Mouse (Mus musculus): ENCODE measurements around the gene Fgfr1op. TPM values are rescaled to one million over a fixed set of nuclear protein-coding genes. Genes with fewer than 3 reads are reported as not detected.

The Fgfr1op gene
- total RNA-seq, 2 experiments from 2014 or later, result 12.3 to 13.8 TPM

DNA sequence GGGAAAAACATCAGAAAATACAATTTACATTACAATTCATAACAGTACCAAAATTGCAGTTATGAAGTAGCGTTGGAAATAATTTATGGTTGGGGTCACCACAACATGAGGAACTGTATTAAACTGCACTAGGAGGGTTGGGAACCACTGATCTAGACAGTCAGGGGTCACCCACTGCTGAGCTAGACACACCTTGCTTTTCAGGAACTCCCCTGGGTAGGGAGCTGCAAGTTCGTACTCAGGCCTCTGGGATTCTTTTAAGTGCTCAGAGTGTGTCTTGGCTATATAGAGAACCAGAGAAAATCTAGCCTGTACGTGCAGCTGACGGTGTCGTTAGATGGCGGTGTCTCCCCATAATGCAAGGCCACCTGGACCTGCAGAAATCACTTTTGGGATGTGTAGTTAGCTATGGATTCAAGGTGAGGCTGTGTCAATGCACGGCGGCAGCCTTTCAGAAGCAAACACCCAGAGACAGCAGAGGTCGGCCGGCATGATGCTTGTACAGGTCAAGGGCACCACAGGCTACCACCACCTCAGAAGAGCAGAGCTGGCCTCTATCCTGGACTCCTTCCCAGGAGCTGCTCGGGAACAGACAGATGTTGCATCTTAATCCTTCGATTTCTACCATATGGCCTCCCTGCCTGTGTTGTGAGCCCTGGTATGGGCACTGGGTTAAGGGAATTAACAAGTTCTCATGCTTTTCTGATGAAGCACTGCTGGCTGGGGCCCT lies 49.9 kb downstream of the Fgfr1op start:
- no peak for DNase-seq (ENCODE audit: low spot score)
- intact Hi-C loops (cut with DNase I), result no loop called here

DNA sequence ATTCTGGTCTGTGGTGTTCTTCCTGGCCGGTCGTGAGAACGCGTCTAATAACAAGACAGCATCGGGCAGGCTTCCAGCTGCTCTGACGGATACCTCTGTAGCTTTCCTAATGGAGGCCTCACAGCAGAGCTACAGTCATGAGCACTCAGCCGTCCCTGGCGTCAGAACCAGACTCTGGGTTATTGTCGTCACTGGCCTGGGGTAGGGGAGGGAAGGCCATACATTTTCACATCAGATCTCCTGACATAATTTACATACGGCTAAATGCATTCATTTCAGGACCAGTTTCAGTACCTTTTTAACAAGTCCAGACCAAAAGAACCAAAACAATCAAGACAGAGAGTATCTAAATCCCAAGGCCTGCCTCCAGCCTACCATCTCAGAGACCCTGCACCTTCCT lies 57.9 kb downstream of the Fgfr1op start:
- no peak for DNase-seq (ENCODE audit: low spot score)
- intact Hi-C loops (cut with DNase I), result no loop called here

DNA sequence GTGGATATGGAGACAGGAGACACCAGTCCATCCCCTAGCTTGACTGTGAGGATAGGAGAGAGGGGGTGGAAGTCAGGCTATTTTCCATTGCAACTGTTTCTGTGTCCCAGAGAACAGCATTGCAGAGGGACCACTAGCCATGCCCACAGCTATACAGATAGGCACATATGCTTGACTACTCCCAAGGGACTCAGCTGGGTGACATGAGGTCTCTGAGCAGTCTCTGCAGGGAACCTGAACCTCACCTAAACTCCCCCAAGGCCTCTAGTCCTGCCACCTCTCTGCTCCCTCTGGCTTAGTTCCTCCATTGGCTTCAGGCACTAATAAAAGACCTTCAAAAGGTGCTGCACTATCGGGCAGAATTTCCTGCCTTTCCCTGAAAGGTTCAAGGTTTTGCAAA lies 58.8 kb downstream of the Fgfr1op start:
- no peak for DNase-seq (ENCODE audit: low spot score)
- intact Hi-C loops (cut with DNase I), result no loop called here

DNA sequence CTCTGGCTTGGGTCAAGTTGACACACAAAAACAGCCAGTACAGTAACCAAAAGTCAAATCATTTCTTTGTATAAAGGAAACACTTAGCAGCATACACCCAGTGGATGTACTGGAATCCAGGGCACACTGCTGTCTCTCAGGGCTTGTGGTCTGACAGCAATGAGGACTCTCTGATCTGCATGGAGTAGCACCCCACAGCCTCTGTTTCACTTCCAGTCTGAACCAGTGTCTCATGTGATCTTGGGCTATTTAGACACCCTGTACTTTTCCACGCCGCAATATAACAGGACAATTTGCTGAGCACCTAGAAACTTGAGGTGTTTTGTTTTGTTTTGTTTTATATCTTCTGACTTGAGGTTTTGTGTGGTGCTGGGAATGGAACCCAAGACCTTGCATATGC lies 59.9 kb downstream of the Fgfr1op start:
- intact Hi-C loops (cut with DNase I), result no loop called here
- DNase-seq (ENCODE audit: low spot score), result no peak

DNA sequence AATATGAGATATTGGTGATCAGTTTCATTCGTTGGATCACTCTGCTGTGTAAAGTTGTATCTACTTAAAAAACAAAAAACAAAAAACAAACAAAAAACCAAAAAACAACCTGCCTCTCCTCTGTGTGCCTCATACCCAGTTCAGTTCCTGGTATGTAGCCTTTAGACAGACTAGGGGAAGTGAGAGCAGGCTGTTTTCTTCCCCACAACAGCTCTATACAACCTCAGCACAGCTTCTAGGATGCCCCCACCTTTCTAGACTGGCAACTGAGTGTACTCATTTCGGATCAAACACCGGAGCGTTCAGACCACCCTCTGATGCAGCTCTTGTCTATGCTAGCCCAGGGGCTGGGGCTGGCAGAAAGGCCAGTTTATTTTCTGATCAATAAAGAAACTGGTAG lies 60.4 kb downstream of the Fgfr1op start:
- intact Hi-C loops (cut with DNase I), result no loop called here
- DNase-seq (ENCODE audit: low spot score), result no peak

DNA sequence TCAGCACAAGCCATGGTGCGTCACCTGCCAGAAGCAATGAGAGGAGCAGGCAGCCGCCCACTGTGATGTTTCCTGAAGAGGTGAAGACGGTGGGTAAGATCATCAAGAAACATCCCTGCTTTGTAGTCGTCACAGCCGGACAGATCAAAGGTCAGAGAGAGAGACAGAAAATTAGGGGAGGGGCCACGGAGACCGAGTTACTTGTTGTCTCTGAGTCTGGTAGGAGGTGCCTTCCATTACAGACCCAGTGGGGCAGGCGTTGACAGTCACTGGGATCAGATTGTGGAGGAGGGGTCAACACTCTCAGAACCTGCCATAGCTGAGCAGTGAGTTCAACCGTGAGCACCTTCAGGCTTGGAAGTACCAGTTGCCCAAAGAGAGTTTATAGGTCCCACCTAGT lies 63.3 kb downstream of the Fgfr1op start:
- no peak for DNase-seq (ENCODE audit: low spot score)
- intact Hi-C loops (cut with DNase I), result no loop called here

DNA sequence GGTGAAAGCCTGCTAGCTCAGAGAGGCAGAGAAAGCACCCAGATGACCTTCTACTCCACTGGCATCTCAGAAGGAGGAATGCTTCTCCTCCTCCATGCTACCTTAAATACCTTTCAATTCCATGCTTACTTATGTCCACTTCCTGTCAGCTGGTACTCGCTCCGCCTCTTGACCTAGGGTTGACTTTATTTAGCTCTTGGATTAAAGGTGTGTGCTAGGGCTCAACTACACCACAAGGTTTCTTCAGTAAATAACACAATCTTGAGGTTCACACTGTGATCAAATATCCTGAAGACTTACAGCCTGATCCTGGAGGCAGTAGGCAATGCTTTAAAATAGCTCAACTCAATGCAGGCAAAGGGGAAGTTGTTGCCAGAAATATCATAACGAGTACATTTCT lies 64.3 kb downstream of the Fgfr1op start:
- no peak for DNase-seq (ENCODE audit: low spot score)
- intact Hi-C loops (cut with DNase I), result no loop called here

DNA sequence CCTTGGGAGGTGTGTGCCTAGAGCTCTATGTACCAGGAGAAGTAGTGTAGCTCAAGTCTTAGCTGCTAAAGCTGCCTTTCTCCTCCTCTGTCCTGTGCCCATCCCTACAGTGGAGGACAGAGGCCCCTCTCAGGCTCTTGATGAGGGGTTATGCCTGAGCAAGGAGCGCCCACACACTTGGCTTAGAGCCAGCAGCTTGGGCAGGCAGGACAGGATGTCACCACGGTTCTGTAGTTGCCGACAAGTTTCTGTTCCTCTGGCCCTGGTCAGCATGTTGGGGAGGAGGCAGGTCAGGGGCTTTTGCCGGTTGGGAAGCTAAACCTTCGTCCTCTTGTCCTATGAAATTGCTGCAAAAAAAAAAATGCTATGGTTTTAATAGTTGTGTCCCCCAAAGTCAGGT lies 66.8 kb downstream of the Fgfr1op start:
- intact Hi-C loops (cut with DNase I), result no loop called here
- DNase-seq (ENCODE audit: low spot score), result peak; percentile 15

DNA sequence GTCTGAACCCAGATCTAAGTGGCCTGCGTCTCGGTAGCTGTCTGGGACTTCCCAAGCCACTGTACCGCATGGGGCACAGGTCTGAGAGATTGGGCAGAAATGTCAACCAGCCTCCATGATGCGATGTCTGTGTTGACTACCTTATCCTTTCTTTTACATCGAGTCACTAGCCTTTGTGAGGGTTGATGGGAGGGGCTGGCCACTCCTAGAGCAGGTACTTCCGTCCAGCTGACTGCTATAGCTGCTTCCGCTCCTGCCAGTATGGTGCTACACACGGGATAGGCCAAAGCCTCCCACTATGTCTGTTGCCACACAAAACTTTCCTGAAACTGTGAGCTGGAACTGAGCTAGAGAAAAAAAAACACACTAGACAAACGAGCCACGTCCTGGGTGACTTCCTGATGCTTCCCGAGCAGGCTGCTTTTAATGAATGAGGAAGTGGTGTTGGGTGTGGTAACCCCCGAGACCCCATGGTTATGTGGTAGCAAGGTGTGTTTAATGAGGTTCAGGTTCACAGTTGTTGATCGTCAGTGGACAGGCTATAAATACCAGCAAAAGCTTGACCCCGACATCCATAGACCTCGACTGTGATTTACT lies 68.4 kb downstream of the Fgfr1op start:
- DNase-seq (ENCODE audit: low spot score), result no peak
- intact Hi-C loops (cut with DNase I), result no loop called here

DNA sequence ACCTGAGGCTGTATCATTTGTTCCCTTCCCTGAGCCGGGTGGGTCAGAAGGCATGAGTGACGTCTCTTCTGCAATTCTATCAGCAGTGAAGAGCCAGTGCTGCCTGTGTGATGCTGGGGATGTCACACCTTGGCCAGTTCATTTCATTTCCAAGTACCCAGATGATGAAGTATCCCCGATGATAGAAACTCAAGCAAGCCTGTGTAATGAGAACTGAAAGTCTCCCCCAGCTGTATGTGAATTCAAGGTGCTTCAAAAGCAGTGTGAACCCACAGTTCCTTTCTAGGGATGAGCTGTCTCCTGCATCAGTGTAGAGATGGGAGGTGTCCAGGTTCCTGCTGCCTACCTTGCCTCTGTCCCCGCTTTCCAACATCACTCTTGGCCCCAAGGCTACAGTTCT lies 69.2 kb downstream of the Fgfr1op start:
- no peak for DNase-seq (ENCODE audit: low spot score)
- intact Hi-C loops (cut with DNase I), result no loop called here

DNA sequence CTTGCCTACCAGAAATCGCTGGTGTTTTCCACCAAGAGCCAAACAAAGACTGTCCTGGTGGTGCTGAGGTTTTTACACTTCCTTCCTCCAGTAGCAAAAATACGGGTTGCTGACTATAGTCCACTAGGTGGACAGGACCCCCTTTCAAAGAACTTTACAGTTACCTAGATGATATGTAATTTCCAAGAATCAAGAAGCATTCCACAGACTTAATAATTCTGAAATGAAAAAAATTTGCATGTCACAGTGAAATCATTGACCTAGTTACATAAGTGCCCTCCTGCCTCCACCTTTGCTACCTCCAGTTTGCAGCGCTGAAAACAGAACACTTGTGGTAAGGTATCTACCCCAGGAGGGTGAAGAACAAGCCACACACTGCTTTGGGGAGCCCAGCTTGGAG lies 70.4 kb downstream of the Fgfr1op start, which contains the start of gene Ccr6:
Gene Ccr6, plus strand, starts transcription at position 301 of the 400 bp plus-strand sequence.
- DNase-seq (ENCODE audit: low spot score), result no peak
- intact Hi-C loops (cut with DNase I), result no loop called here

DNA sequence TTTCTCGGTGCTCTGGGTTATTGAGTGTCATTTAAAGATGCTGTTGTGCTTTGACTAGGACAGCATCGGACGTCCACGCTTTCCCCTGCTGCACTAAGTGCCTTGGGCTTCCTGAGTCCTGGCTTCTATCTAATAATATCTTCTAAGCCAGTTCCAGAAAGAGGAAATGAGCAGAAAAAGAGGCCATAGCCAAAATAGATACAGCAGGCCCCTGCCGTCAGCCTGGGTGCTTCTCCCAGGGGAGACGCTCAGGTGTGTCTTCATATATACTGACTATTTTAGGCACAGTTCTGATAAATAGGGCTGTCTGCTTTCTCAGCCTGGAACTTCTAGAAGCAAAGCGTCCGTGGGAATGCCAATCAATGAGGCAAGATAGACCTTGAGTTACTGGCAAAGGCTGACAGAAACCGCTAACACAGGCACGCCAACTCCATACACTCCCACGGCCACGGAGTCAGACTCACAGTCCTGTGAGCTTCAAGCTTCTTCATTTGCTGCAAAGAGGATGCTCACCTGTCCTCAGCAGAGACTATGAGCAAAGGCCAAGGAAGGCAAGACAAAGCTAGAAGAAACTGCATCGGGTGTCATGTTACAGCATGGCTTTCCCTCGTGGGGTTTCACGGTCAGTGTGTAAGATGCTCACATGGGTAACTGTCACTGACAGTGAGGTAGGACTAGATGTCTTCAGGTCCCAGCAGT lies 72.9 kb downstream of the Fgfr1op start:
- intact Hi-C loops (cut with DNase I), result no loop called here
- no peak for DNase-seq (ENCODE audit: low spot score)

DNA sequence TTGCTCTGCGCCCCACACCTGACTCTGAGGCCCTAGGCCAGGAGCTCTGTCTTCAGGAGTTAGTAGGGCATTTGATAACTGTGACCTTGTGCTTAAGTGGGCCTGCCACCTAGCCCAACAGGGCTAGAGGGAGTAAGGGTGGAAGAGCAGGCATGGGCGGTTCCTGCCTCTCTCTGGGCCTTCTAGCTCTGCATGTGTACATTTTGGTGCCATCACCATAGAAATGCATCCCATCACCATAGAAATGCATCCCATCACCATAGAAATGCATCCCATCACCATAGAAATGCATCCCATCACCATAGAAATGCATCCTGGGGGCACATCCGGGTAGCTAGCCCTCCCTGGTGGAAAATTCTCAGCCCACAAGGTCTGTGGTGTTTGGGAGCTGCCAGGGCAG lies 74.3 kb downstream of the Fgfr1op start:
- DNase-seq (ENCODE audit: low spot score), result no peak
- intact Hi-C loops (cut with DNase I), result no loop called here

DNA sequence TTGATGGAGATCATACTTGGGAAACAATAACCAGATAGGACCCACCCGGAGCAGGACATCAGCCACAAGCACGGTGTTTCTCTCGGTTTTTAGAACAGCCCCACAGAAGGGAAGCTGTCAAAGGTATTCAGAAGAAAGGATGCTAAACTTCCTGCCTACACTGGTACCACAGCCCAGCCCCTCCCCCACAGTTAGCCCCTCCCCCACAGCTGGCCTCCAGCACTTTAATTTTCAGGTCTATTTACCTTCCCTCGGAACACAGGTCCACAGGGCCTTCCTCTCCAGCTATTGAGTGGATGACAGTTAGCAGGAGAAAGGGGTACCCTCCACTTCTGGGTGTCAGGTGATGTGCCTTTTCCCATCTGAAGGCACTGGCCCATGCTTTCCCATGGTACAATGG lies 75.2 kb downstream of the Fgfr1op start:
- DNase-seq (ENCODE audit: low spot score), result no peak
- intact Hi-C loops (cut with DNase I), result no loop called here

DNA sequence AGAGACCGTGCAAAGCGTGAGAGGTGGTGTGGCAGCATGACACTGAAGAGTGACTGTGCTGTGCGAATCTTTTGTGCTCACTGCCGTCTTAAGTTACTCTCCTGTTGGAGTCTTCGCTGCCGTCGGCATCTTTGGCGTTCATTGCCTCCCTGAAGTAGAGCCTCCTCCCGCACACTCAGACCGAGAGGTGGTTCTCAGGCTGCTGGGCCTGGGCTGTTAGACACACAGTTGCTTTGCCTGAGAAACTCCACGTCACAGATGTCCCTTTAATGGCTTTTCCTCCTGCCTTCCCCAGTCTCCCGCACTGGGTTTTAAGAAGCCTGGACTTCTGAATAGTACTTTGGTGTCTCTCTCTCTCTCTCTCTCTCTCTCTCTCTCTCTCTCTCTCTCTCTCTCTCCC lies 76.3 kb downstream of the Fgfr1op start:
- intact Hi-C loops (cut with DNase I), result no loop called here

DNA sequence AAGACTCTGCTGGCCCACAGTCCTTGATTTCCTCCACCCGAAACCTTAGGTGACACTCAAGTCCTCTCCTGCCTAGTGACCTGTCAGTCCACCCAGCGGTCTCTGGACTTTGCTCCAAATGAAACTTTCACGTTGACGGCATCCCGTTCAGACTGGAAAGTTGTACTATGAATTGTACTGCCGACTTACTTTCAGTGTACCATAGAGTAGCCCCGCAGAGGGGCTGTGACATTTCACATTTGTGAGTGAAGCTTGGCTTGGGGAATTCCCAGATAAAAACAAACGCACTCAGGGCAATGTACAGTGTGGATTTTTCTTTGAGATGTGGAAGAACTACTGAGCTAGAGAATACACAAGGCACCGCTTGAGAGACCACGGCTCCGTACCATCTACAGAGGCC lies 76.9 kb downstream of the Fgfr1op start:
- intact Hi-C loops (cut with DNase I), result no loop called here
- DNase-seq (ENCODE audit: low spot score), result no peak

More for the DNA sequence above, 76.3 kb downstream of the Fgfr1op start:
- DNase-seq (ENCODE audit: low spot score), result no peak

DNA sequence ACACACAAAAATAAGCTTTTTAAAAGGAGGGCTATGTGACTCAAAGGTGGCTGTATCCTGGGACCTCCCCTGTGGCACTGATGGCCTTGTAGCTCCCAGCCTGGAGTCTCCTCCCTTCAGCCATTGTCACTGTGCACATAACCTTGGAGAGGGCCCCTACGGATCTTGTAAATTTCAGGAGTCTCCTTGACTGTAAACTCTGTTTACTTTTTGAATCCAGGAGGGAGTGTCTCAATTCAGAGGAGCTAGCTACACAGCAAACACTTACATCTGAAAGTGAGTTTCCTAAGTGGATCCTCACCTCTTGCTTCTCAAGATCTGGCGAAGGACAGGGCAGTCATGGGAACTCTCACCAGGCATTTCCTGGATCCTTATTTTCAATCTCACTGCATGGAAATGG lies 78.8 kb downstream of the Fgfr1op start:
- intact Hi-C loops (cut with DNase I), result no loop called here
- no peak for DNase-seq (ENCODE audit: low spot score)

DNA sequence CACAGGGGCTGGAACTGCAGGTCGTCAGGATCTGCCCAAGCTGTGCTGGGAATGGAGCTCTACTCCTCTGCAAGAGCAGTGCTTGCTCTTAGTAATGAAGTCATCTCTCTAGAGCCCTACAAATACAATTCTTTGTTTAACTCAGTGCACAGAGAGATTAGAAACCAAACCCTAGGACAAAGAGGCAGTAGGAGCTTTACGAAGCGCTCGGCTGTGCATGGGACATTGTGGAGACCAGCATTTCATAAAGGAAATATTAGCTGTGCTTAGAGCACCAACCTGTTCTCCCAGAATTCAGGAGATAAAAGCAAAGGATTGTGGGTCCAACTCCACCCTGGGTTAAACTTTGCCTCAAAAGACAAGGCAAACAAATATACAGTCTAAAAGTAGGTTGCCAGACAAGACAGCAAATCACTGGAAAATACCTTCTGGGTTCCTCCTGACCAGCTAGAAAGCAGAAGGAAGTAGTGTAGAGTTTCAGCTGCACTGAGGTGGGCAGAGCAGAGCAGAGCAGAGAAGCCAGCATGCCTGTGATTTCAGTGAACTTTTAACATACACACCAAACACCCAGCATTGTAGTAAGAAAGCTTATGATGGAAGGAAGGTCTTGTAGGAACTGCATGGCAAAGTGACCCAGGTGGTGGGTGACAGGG lies 80.9 kb downstream of the Fgfr1op start:
- intact Hi-C loops (cut with DNase I), result no loop called here
- DNase-seq (ENCODE audit: low spot score), result no peak

Data from heart, postnatal 25 days (tissue).